Mouse (Mus musculus): ENCODE results near the gene Casp8. TPM values are rescaled to one million over a fixed set of nuclear protein-coding genes. Genes with fewer than 3 reads are reported as not detected.
"Not testable (repeated sequence)": the region's sequence is repeated elsewhere in the genome, so short reads cannot be mapped to it uniquely, and the experiment has no call there.

Gene Casp8
- polyA plus RNA-seq (2016; fragmentation: Nextera tagmentation; extraction: Ambion mirVana): 20.1 and 22.0 TPM in 2 replicates

- under 1% methylated on average over 42 of the region's 42 CpGs for WGBS
- peak within 1 kb of the TSS; percentile 59 for H3K9ac ChIP-seq (replicated peaks)
- ATAC-seq (ENCODE audit: insufficient number of reproducible peaks, insufficient read depth, low FRiP score, low TSS enrichment, low read depth): 0 out of 2 replicates have a peak, but pooled peaks have one; percentile 31
- peaks cover 6% of the 10 kb centered on the region; the same call in 1 of the 2 replicates for H3K4me1 ChIP-seq (replicated peaks)
- H3K27me3 ChIP-seq: no peaks in the 10 kb centered on the region
- H3K4me2 ChIP-seq: peak within 1 kb of the TSS; percentile 64
- H3K4me3 ChIP-seq (replicated peaks): peak within 1 kb of the TSS; percentile 49
- H3K36me3 ChIP-seq: peaks cover 7% of the 10 kb centered on the region; the same call in 1 of the 2 replicates
- H3K27ac ChIP-seq: peak within 1 kb of the TSS; percentile 57
- H3K9me3 ChIP-seq: peaks cover 4% of the 10 kb centered on the region; the same call in 1 of the 2 replicates
Observed at GRCm38 (mm10) chr1:58795291-58796058, at the start of gene Casp8. Casp8 (plus strand) TSS chr1:58795374.

- Histone ChIP-seq H3K27me3 (no peaks in the 10 kb centered on the region), H3K36me3 (peaks cover 72% of the 10 kb centered on the region), H3K9me3 (no peaks in the 10 kb centered on the region), H3K4me3 (replicated peaks) (no peak overlapping the region), H3K27ac (no peak overlapping the region), H3K4me2 (no peak overlapping the region), H3K9ac (replicated peaks) (no peak overlapping the region), H3K4me1 (replicated peaks) (no peaks in the 10 kb centered on the region)
- no peak for ATAC-seq (ENCODE audit: insufficient number of reproducible peaks, insufficient read depth, low FRiP score, low TSS enrichment, low read depth)
- 77% methylated on average over 9 of the region's 9 CpGs for WGBS
Observed at GRCm38 (mm10) chr1:58746880-58747279, 48.3 kb upstream of the Casp8 start.

GRCm38 (mm10) chr1:58759451-58759850, 35.7 kb upstream of the Casp8 start:
- Histone ChIP-seq H3K9me3 (no peaks in the 10 kb centered on the region), H3K4me2 (no peak overlapping the region), H3K4me1 (replicated peaks) (no peaks in the 10 kb centered on the region), H3K9ac (replicated peaks) (no peak overlapping the region), H3K27me3 (no peaks in the 10 kb centered on the region), H3K36me3 (peaks cover 43% of the 10 kb centered on the region), H3K4me3 (replicated peaks) (no peak overlapping the region), H3K27ac (no peak overlapping the region)
- WGBS: 95% methylated on average over 3 of the region's 3 CpGs
- no peak for ATAC-seq (ENCODE audit: insufficient number of reproducible peaks, insufficient read depth, low FRiP score, low TSS enrichment, low read depth)

- no peak overlapping the region for H3K4me3 ChIP-seq (replicated peaks)
- ATAC-seq (ENCODE audit: insufficient number of reproducible peaks, insufficient read depth, low FRiP score, low TSS enrichment, low read depth): no peak
- no peak overlapping the region for H3K9ac ChIP-seq (replicated peaks)
- no peaks in the 10 kb centered on the region for H3K4me1 ChIP-seq (replicated peaks)
- no peak overlapping the region for H3K27ac ChIP-seq
- H3K4me2 ChIP-seq: no peak overlapping the region
- peaks cover 33% of the 10 kb centered on the region; the same call in 1 of the 2 replicates for H3K36me3 ChIP-seq
- WGBS: 78% methylated on average over 1 of the region's 1 CpGs
- no peaks in the 10 kb centered on the region for H3K9me3 ChIP-seq
- H3K27me3 ChIP-seq: no peaks in the 10 kb centered on the region
Observed at GRCm38 (mm10) chr1:58760581-58760980, 34.6 kb upstream of the Casp8 start.

GRCm38 (mm10) chr1:58761391-58762275, 33.5 kb upstream of the Casp8 start:
- peaks cover 27% of the 10 kb centered on the region; the same call in 1 of the 2 replicates for H3K36me3 ChIP-seq
- H3K9me3 ChIP-seq; H3K4me2 ChIP-seq; H3K4me3 ChIP-seq (replicated peaks); ATAC-seq (ENCODE audit: insufficient number of reproducible peaks, insufficient read depth, low FRiP score, low TSS enrichment, low read depth); H3K9ac ChIP-seq (replicated peaks); H3K27me3 ChIP-seq; H3K27ac ChIP-seq; H3K4me1 ChIP-seq (replicated peaks): not testable (repeated sequence)
- WGBS: 77% methylated on average over 5 of the region's 5 CpGs

- H3K27ac ChIP-seq: no peak overlapping the region
- H3K27me3 ChIP-seq: no peaks in the 10 kb centered on the region
- no peaks in the 10 kb centered on the region for H3K4me1 ChIP-seq (replicated peaks)
- ATAC-seq (ENCODE audit: insufficient number of reproducible peaks, insufficient read depth, low FRiP score, low TSS enrichment, low read depth): no peak
- 74% methylated on average over 5 of the region's 5 CpGs for WGBS
- H3K9ac ChIP-seq (replicated peaks): no peak overlapping the region
- no peaks in the 10 kb centered on the region for H3K9me3 ChIP-seq
- no peak overlapping the region for H3K4me2 ChIP-seq
- H3K36me3 ChIP-seq: peaks cover 27% of the 10 kb centered on the region; the same call in 1 of the 2 replicates
- H3K4me3 ChIP-seq (replicated peaks): no peak overlapping the region
Observed at GRCm38 (mm10) chr1:58762576-58762975, 32.6 kb upstream of the Casp8 start.

GRCm38 (mm10) chr1:58766446-58766845, 28.7 kb upstream of the Casp8 start:
- not testable (repeated sequence) for H3K9me3 ChIP-seq; H3K27ac ChIP-seq; H3K4me1 ChIP-seq (replicated peaks); H3K27me3 ChIP-seq; H3K4me3 ChIP-seq (replicated peaks); H3K36me3 ChIP-seq; H3K4me2 ChIP-seq; H3K9ac ChIP-seq (replicated peaks); ATAC-seq (ENCODE audit: insufficient number of reproducible peaks, insufficient read depth, low FRiP score, low TSS enrichment, low read depth)
- 77% methylated on average over 4 of the region's 4 CpGs for WGBS

- H3K4me1 ChIP-seq (replicated peaks): no peaks in the 10 kb centered on the region
- no peak overlapping the region for H3K4me3 ChIP-seq (replicated peaks)
- H3K9ac ChIP-seq (replicated peaks): no peak overlapping the region
- H3K9me3 ChIP-seq: no peaks in the 10 kb centered on the region
- ATAC-seq (ENCODE audit: insufficient number of reproducible peaks, insufficient read depth, low FRiP score, low TSS enrichment, low read depth): no peak
- H3K4me2 ChIP-seq: no peak overlapping the region
- H3K27ac ChIP-seq: no peak overlapping the region
- H3K36me3 ChIP-seq: no peaks in the 10 kb centered on the region
- no peaks in the 10 kb centered on the region for H3K27me3 ChIP-seq
Observed at GRCm38 (mm10) chr1:58769136-58769535, 26.0 kb upstream of the Casp8 start.

GRCm38 (mm10) chr1:58769701-58770100, 25.5 kb upstream of the Casp8 start:
- Histone ChIP-seq H3K4me3 (replicated peaks) (no peak overlapping the region), H3K4me2 (no peak overlapping the region), H3K27ac (no peak overlapping the region), H3K9me3 (no peaks in the 10 kb centered on the region), H3K36me3 (no peaks in the 10 kb centered on the region), H3K4me1 (replicated peaks) (no peaks in the 10 kb centered on the region), H3K27me3 (no peaks in the 10 kb centered on the region), H3K9ac (replicated peaks) (no peak overlapping the region)
- no peak for ATAC-seq (ENCODE audit: insufficient number of reproducible peaks, insufficient read depth, low FRiP score, low TSS enrichment, low read depth)
- WGBS: 51% methylated on average over 9 of the region's 9 CpGs

- H3K4me1 ChIP-seq (replicated peaks): no peaks in the 10 kb centered on the region
Observed at GRCm38 (mm10) chr1:58770111-58770720, 25.0 kb upstream of the Casp8 start.

GRCm38 (mm10) chr1:58772084-58772483, 23.1 kb upstream of the Casp8 start:
- Histone ChIP-seq H3K9ac (replicated peaks) (no peak overlapping the region), H3K4me1 (replicated peaks) (no peaks in the 10 kb centered on the region), H3K9me3 (peaks cover 4% of the 10 kb centered on the region; the same call in 1 of the 2 replicates), H3K27me3 (no peaks in the 10 kb centered on the region), H3K27ac (no peak overlapping the region), H3K4me2 (no peak overlapping the region), H3K4me3 (replicated peaks) (no peak overlapping the region), H3K36me3 (no peaks in the 10 kb centered on the region)
- WGBS: 68% methylated on average over 3 of the region's 3 CpGs
- no peak for ATAC-seq (ENCODE audit: insufficient number of reproducible peaks, insufficient read depth, low FRiP score, low TSS enrichment, low read depth)

More at GRCm38 (mm10) chr1:58770111-58770720, 25.0 kb upstream of the Casp8 start:
- Histone ChIP-seq H3K36me3 (no peaks in the 10 kb centered on the region), H3K27me3 (no peaks in the 10 kb centered on the region), H3K9me3 (peaks cover 1% of the 10 kb centered on the region; the same call in 1 of the 2 replicates), H3K27ac (no peak overlapping the region), H3K4me3 (replicated peaks) (no peak overlapping the region), H3K9ac (replicated peaks) (no peak overlapping the region), H3K4me2 (no peak overlapping the region)
- WGBS: 28% methylated on average over 7 of the region's 7 CpGs
- ATAC-seq (ENCODE audit: insufficient number of reproducible peaks, insufficient read depth, low FRiP score, low TSS enrichment, low read depth): no peak
